Mouse (Mus musculus) stomach, embryonic 14.5 days (tissue): ENCODE measurements around the gene Dusp23. TPM values are rescaled to one million over a fixed set of nuclear protein-coding genes. Genes with fewer than 3 reads are reported as not detected.

Experiments
- ATAC-seq: fragments of 200-750 bp; cut with Nextera tagmentation; 2 replicates; pipeline ENCODE4 v1.8.0; 2017; ENCODE audit warnings: low read depth, moderate TSS enrichment; ENCODE audit not compliant: insufficient number of reproducible peaks, insufficient read depth, low FRiP score
- H3K27ac ChIP-seq: fragments of 300-500 bp; sonication (generic); 2 replicates; pipeline ENCODE4 v1.5.1; 2014; ENCODE audit warnings: mild to moderate bottlenecking, low read length, moderate library complexity, mixed read lengths
- H3K27me3 ChIP-seq: fragments of 300-500 bp; sonication (generic); 2 replicates; pipeline ENCODE4 v1.6.1; 2014; ENCODE audit warnings: low read length, control low read depth, mixed read lengths; ENCODE audit not compliant: control insufficient read depth, insufficient read depth
- H3K36me3 ChIP-seq: fragments of 300-500 bp; sonication (generic); 2 replicates; pipeline ENCODE4 v1.6.1; 2014; ENCODE audit warnings: mild to moderate bottlenecking, control low read depth, low read length, moderate library complexity, mixed read lengths; ENCODE audit not compliant: control insufficient read depth, insufficient read depth
- H3K4me1 ChIP-seq: fragments of 300-500 bp; sonication (generic); 2 replicates; pipeline ENCODE4 v1.6.1; 2014; ENCODE audit warnings: low read length, control low read depth, mixed read lengths; ENCODE audit not compliant: control insufficient read depth, insufficient read depth
- H3K4me2 ChIP-seq: fragments of 300-500 bp; sonication (generic); replicated peaks from 2 replicates; pipeline ENCODE4 v1.6.1; 2014; ENCODE audit warnings: low read depth, low read length, control low read depth
- H3K4me3 ChIP-seq: fragments of 300-500 bp; sonication (generic); 2 replicates; pipeline ENCODE4 v1.5.1; 2014; ENCODE audit warnings: low read depth, low read length, control low read depth
- H3K9ac ChIP-seq: fragments of 300-500 bp; sonication (generic); replicated peaks from 2 replicates; pipeline ENCODE4 v1.6.1; 2014; ENCODE audit warnings: low read depth, mild to moderate bottlenecking, control low read depth, low read length, moderate library complexity, mixed read lengths
- H3K9me3 ChIP-seq: fragments of 300-500 bp; sonication (generic); 2 replicates; pipeline ENCODE4 v1.6.1; 2016; ENCODE audit warnings: low read depth, low read length, control low read depth; ENCODE audit not compliant: control insufficient read depth
- WGBS: fragments of 180-500 bp; shearing (Covaris S2); extraction: QIAGEN DNeasy Blood & Tissue Kit; methylation state at CpG from one replicate; pipeline ENCODE4 v1.1.7; 2014; 5-methylcytosine and 5-hydroxymethylcytosine counted together
- polyA plus RNA-seq: library from polyadenylated mRNA; unstranded; fragments of >200 nt; fragmentation: Nextera tagmentation; extraction: Ambion mirVana; gene quantifications from 2 replicates; pipeline ENCODE4 v1.2.1, GENCODE M21; 2014

Gene Dusp23
- polyA plus RNA-seq, 1 experiment from 2014 or later, result 15.3 TPM

DNA sequence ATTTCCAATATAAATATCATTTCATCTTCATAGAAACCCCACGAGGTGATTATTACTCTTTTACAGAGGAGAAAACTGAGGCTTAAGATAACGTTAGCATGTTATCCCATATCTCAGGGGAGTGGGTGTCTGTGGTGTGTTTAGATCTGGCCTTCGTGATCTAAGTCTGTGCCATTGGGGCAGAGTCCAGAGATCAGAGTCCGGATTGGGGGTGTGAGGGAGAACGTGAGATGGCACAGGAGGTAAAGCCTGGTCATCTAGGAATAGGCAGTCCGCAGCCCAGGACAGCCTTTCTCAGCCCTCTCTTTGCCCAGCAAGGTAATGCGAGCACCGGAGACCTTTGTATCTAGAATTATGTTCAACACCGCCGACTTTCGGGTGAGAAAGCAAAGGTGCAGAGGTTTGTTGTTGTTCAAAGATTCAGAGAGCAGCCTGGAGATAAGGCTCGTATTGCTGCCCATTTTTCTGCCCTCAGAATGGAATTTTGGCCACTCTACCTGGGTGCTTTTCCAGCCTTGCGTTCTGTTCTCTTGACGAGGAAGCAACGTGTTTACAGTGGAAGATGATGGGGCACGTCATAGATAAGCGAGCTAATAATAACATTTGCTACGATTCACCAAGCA lies 19.4 kb upstream of the Dusp23 start:
- Histone ChIP-seq H3K4me2 (no peak overlapping the region), H3K9me3 (no peaks in the 10 kb centered on the region), H3K4me3 (no peak overlapping the region), H3K36me3 (no peaks in the 10 kb centered on the region), H3K27ac (no peak overlapping the region), H3K4me1 (no peaks in the 10 kb centered on the region), H3K27me3 (no peaks in the 10 kb centered on the region), H3K9ac (no peak overlapping the region)
- no peak for ATAC-seq
- 55% methylated on average over 18 of the region's 18 CpGs for WGBS

DNA sequence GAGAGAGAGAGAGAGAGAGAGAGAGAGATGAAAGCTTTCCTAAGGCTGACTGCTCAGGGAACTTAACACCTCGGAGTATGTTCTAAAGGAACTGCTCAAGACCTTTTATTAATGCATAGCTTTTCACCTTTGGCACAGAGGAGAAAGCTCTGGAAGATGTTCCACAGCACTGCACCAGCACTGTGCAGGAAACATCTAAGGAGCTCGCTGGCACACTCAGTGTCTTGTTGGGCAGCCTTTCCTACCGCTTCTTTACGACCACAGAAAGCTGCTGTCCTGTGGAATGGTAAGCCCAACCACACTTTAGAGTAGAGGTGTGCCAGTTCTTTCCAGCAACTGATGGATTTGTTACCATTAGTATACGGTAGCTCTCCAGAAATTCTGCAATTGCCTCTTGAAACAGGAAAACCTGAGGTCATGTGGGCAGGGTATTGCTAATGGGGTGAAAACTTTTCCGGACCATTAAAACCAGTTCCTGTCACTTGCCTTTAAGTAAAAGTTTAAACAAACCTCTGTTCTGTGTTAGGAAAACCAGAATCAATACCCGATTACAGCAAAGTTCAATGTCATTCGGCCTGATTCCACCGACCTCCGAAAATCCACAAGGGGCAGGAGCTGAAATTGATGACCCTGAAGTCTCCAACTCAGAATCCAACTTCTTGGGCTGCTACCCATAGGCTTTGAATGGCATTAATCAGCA lies 18.7 kb upstream of the Dusp23 start:
- H3K9me3 ChIP-seq, result no peaks in the 10 kb centered on the region
- H3K4me1 ChIP-seq, result no peaks in the 10 kb centered on the region
- H3K4me2 ChIP-seq, result no peak overlapping the region
- no peak overlapping the region for H3K9ac ChIP-seq
- no peak overlapping the region for H3K4me3 ChIP-seq
- no peak for ATAC-seq
- WGBS, result 51% methylated on average over 10 of the region's 10 CpGs
- no peaks in the 10 kb centered on the region for H3K36me3 ChIP-seq
- no peaks in the 10 kb centered on the region for H3K27me3 ChIP-seq
- H3K27ac ChIP-seq, result no peak overlapping the region

DNA sequence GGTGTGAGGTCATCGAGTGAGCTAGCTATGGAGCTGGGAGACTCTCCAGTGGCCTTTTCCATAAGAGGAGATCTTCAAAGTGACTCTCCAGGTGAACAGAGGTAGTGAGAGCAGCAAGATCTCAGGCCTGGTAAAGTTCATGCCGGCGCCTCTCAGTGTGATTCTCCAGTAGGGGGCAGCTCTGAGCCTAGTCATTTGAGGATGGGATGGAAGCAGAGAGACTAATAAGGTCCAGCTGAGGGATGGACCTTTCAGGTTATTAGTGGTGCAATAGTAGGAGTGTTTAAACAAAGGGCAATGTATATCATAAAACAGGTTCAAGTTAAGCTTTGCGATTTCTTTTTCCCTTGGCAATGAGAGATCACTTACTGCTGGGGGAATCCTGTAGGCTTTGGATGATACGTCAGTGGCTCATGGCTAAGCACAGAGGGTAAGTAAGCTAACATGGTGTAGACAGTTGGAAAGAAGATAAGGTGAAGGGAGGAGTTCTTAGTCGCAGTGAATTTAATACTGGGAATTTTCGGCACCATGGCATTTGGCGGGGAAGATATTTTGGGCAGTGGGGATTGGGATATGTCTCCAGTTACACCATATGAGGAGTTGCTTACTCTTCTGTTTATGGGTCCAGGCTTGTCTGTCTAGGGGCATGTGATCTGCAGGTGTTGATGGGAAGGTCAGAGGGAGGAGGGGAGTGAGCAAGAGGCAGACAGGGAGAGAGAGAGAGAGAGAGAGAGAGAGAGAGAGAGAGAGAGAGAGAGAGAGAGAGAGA lies 17.9 kb upstream of the Dusp23 start:
- Histone ChIP-seq H3K36me3 (no peaks in the 10 kb centered on the region), H3K4me1 (no peaks in the 10 kb centered on the region), H3K27ac (no peak overlapping the region), H3K27me3 (no peaks in the 10 kb centered on the region), H3K4me3 (no peak overlapping the region), H3K9ac (no peak overlapping the region), H3K4me2 (no peak overlapping the region), H3K9me3 (no peaks in the 10 kb centered on the region)
- ATAC-seq, result no peak
- WGBS, result 60% methylated on average over 8 of the region's 8 CpGs

DNA sequence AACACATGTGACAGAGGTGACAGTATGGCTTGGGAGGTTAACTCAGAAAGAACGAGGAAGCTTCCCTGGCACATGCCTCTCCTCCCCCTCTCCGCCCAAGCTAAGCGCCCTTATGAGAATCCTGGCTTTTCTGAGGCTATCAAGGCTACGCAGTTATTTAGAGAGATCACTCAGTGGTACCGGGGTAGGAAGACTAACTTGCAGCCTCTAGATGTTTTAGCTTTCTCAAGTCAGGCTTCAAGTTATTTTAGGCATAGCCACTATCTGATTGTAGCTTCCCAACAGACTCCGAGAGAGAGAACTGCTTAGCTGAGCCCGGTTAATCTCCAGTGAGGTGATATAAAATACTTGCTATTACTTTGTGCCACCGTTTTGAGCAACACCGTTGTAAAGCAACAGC lies 16.6 kb upstream of the Dusp23 start:
- H3K36me3 ChIP-seq, result no peaks in the 10 kb centered on the region
- no peak overlapping the region for H3K4me2 ChIP-seq
- no peak for ATAC-seq
- 81% methylated on average over 9 of the region's 9 CpGs for WGBS
- no peak overlapping the region for H3K27ac ChIP-seq
- H3K4me3 ChIP-seq, result no peak overlapping the region
- H3K9me3 ChIP-seq, result no peaks in the 10 kb centered on the region
- no peaks in the 10 kb centered on the region for H3K4me1 ChIP-seq
- H3K27me3 ChIP-seq, result no peaks in the 10 kb centered on the region
- H3K9ac ChIP-seq, result no peak overlapping the region

DNA sequence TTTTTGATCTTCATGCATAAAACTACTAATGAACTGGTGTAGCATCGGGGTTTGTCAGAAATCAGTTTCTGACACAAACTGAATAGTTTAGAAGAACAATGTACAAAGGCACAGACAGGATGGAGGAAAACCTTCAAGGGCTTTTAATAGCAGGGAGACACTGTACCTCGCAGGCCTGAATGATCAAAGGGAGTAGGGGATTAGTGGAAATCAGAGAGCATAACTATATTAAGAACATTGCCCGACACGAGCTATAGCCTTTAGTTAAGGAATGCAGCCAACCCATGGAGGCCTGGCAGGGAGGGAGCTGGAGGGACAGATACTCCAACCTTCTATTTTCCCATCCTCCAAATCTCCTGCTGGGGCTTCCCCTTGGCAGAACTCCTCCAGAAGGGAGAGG lies 14.5 kb upstream of the Dusp23 start:
- H3K9me3 ChIP-seq, result no peaks in the 10 kb centered on the region
- H3K4me2 ChIP-seq, result no peak overlapping the region
- 51% methylated on average over 4 of the region's 4 CpGs for WGBS
- H3K27ac ChIP-seq, result no peak overlapping the region
- no peak for ATAC-seq
- no peaks in the 10 kb centered on the region for H3K27me3 ChIP-seq
- H3K36me3 ChIP-seq, result no peaks in the 10 kb centered on the region
- H3K4me1 ChIP-seq, result no peaks in the 10 kb centered on the region
- no peak overlapping the region for H3K4me3 ChIP-seq
- no peak overlapping the region for H3K9ac ChIP-seq

DNA sequence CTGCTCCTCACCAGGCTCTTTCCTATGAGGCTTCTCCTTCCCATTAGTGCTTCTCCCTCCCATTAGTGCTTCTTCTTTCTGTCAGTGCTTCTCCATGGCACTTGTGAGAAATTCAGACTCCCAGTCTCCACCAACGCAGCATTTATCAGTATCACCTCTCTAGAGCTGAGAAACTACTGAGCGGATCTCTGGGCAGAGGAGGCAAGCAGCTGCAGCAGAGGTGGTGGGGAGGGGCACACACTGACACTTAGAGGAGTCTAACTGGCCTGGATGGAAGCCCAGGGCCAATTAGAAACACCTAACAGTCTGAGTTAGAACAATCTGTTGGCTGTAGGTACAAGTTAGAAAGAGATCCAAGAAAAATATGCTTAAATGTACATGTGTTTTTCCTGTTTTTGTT lies 6.0 kb upstream of the Dusp23 start:
- H3K27me3 ChIP-seq, result no peaks in the 10 kb centered on the region
- ATAC-seq, result no peak
- H3K36me3 ChIP-seq, result no peaks in the 10 kb centered on the region
- H3K4me2 ChIP-seq, result no peak overlapping the region
- no peaks in the 10 kb centered on the region for H3K9me3 ChIP-seq
- no peak overlapping the region for H3K9ac ChIP-seq
- no peak overlapping the region for H3K27ac ChIP-seq
- 51% methylated on average over 2 of the region's 2 CpGs for WGBS
- no peak overlapping the region for H3K4me3 ChIP-seq
- H3K4me1 ChIP-seq, result 0 out of 2 replicates have a peak, but pooled peaks cover 3% of the 10 kb centered on the region

DNA sequence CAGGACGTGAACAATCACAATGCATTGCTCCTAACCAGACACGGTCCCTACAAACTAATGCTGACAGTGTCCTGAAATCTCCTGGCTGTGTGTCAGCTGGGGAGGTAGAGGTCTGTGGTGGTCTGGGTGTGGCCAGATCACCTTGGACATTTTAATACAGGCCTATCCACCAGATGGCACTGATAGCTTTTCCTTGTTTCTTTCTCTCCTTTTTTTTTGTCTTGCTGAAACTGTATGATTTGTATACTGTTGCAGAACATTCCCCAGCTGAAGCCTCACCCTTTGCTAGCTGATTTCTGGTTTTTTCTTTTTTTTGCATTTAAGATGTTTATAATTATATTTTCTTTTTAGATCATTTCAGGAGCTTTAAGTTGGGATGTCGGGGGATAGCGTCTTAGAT lies 5.0 kb upstream of the Dusp23 start:
- no peaks in the 10 kb centered on the region for H3K9me3 ChIP-seq
- no peak for ATAC-seq
- H3K4me2 ChIP-seq, result no peak overlapping the region
- H3K36me3 ChIP-seq, result no peaks in the 10 kb centered on the region
- no peak overlapping the region for H3K9ac ChIP-seq
- H3K4me1 ChIP-seq, result 0 out of 2 replicates have a peak, but pooled peaks cover 3% of the 10 kb centered on the region
- no peak overlapping the region for H3K4me3 ChIP-seq
- 58% methylated on average over 4 of the region's 4 CpGs for WGBS
- no peaks in the 10 kb centered on the region for H3K27me3 ChIP-seq
- H3K27ac ChIP-seq, result no peak overlapping the region

DNA sequence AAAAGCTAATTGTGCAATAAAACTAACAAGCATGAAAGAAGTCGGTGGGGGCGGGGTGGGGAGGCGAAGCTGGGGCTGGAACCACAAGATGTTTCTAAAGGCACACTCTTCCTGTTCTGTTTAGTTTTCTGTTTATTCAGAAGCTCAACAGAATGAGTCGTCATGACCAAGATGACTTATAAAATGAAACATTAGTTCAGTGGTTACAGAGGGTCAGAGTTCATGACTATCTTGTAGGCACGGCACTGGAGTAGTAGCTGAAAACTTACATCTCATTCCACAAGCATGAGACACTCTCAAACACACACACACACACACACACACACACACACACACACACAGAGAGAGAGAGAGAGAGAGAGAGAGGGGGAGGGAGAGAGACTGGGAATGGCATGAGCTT lies 3.5 kb upstream of the Dusp23 start:
- Histone ChIP-seq H3K27ac (no peak overlapping the region), H3K4me3 (no peak overlapping the region), H3K4me1 (0 out of 2 replicates have a peak, but pooled peaks cover 3% of the 10 kb centered on the region), H3K27me3 (no peaks in the 10 kb centered on the region), H3K9ac (no peak overlapping the region), H3K36me3 (no peaks in the 10 kb centered on the region), H3K9me3 (no peaks in the 10 kb centered on the region), H3K4me2 (no peak overlapping the region)
- no peak for ATAC-seq
- 85% methylated on average over 5 of the region's 5 CpGs for WGBS
